Mouse (Mus musculus) cerebellum, adult 2 months (tissue): ENCODE measurements around the gene Plxnb3.

Experiments used
- CTCF ChIP-seq: fragments of 200-500 bp; IDR thresholded peaks from 2 replicates; pipeline ENCODE4 v1.5.1; 2011; ENCODE audit warnings: low read depth, mild to moderate bottlenecking, control low read depth, low read length, moderate library complexity, borderline replicate concordance; ENCODE audit not compliant: insufficient read depth
- POLR2A ChIP-seq: fragments of 200-500 bp; IDR thresholded peaks from 2 replicates; pipeline ENCODE4 v1.6.1; 2011; ENCODE audit warnings: low read length, control low read depth, borderline replicate concordance; ENCODE audit not compliant: insufficient read depth

- TF ChIP-seq POLR2A (no peak), CTCF (peak; percentile 30; the same call in 1 of the 2 replicates)
Observed at GRCm38 (mm10) chrX:73767267-73767666, 10.4 kb downstream of the Plxnb3 start.
